In the genomic region with DNA sequence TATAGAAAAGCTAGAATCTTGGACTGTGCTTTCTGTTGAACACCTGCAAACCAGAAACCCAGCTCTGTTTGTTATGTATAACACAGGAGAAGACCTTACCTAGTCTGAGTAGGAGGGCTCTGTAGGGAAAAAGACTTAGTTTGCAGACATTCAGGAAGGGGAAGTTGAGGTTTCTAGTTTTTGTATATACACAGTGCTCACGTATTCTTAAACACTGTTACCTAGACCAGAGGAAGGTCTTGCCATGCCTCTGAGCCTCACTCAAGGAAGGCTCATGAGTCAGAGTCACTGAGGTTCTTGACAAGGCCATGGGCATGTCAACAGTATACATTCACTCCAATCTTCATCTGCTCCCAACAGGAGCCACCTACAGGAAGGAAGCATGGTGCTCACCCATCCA, we compare ENCODE assay signal across 28 mouse cellular contexts.
DNase-seq lines count a peak whose midpoint lies in the region; ATAC-seq lines count a peak whose summit lies in the region.
"Had no signal": no experiment of that assay in that cellular context is flagged by ENCODE, and none has a peak within 500 bp of the region (broad histone marks: within the 10 kb centered on the region; RNA-seq: fewer than 3 reads in every experiment).

No protein-coding gene starts in this region.

- peak overlapping the region; percentile 76 for H3K27ac ChIP-seq in liver, embryonic 11.5 days (ENCODE audit: low read depth, low read length)
- H3K27ac ChIP-seq in liver, embryonic 15.5 days (replicated peaks): 0 out of 2 replicates have a peak overlapping the region, but pooled peaks have one; percentile 8
- no peak overlapping the region for H3K27ac ChIP-seq in midbrain, embryonic 15.5 days
- H3K27ac ChIP-seq: heart, embryonic 10.5 days; hindbrain, embryonic 10.5 days; hindbrain, embryonic 15.5 days; lung, embryonic 15.5 days; midbrain, embryonic 13.5 days; neural tube, embryonic 15.5 days had no signal

- H3K36me3 ChIP-seq in liver, embryonic 11.5 days (ENCODE audit: control insufficient read depth, insufficient read depth, low read length): 0 out of 2 replicates have a peak, but pooled peaks cover 2% of the 10 kb centered on the region
- H3K36me3 ChIP-seq in liver, embryonic 15.5 days (replicated peaks): no peaks in the 10 kb centered on the region
- H3K36me3 ChIP-seq in midbrain, embryonic 15.5 days (replicated peaks): no peaks in the 10 kb centered on the region

- no peak for ATAC-seq in liver, embryonic 11.5 days (replicated peaks; ENCODE audit: low FRiP score)
- ATAC-seq in common myeloid progenitor, adult 5-6 weeks (replicated peaks; ENCODE audit: low read depth, poor library complexity, severe bottlenecking): peak; percentile 42
- ATAC-seq in liver, embryonic 15.5 days (ENCODE audit: insufficient read depth): no peak
- peak; percentile 77 for ATAC-seq in neutrophil, adult 5-6 weeks (ENCODE audit: extremely low read depth, insufficient number of reproducible peaks, low FRiP score, poor library complexity, severe bottlenecking)
- no peak for ATAC-seq in midbrain, embryonic 15.5 days (replicated peaks)
- ATAC-seq: forebrain, embryonic 16.5 days; inflammation-experienced regulatory T-cells, adult 6 months; midbrain, embryonic 13.5 days had no signal

- H3K4me1 ChIP-seq in liver, embryonic 11.5 days (replicated peaks; ENCODE audit: control insufficient read depth, insufficient read depth, low read length): peaks cover 14% of the 10 kb centered on the region
- peaks cover 15% of the 10 kb centered on the region for H3K4me1 ChIP-seq in liver, embryonic 15.5 days (replicated peaks)
- no peaks in the 10 kb centered on the region for H3K4me1 ChIP-seq in midbrain, embryonic 15.5 days
- H3K4me1 ChIP-seq: heart, embryonic 10.5 days; hindbrain, embryonic 10.5 days; hindbrain, embryonic 15.5 days; lung, embryonic 15.5 days; midbrain, embryonic 13.5 days; neural tube, embryonic 15.5 days had no signal

- no peak for DNase-seq in liver, embryonic 11.5 days (ENCODE audit: low spot score)
- DNase-seq in liver: no peak
- DNase-seq in thymus, postnatal 0 days (ENCODE audit: low spot score): no peak
- DNase-seq in kidney, adult 8-10 months: no peak
- DNase-seq: adrenal gland, postnatal 14 days; cerebellum, adult 11-12 months; cerebellum, postnatal 10 days; kidney, adult 18-20 months; kidney, postnatal 36 days; lung, postnatal 36 days; right cerebral cortex, postnatal 25 days; spleen, adult 18-20 months; thymus, postnatal 14 days had no signal

- no peaks in the 10 kb centered on the region for H3K27me3 ChIP-seq in liver, embryonic 11.5 days (replicated peaks; ENCODE audit: control insufficient read depth, insufficient read depth, low read length)
- H3K27me3 ChIP-seq in liver, embryonic 15.5 days: no peaks in the 10 kb centered on the region
- no peaks in the 10 kb centered on the region for H3K27me3 ChIP-seq in midbrain, embryonic 15.5 days (replicated peaks)
- H3K27me3 ChIP-seq: CH12.LX; heart, embryonic 15.5 days; hindbrain, embryonic 15.5 days; lung, embryonic 15.5 days; midbrain, embryonic 13.5 days; neural tube, embryonic 15.5 days had no signal

- no peaks in the 10 kb centered on the region for H3K9me3 ChIP-seq in liver, embryonic 11.5 days (ENCODE audit: control insufficient read depth, low read length)
- no peaks in the 10 kb centered on the region for H3K9me3 ChIP-seq in liver, embryonic 15.5 days (replicated peaks)
- H3K9me3 ChIP-seq in midbrain, embryonic 15.5 days: no peaks in the 10 kb centered on the region
- H3K9me3 ChIP-seq: heart, embryonic 10.5 days; heart, embryonic 15.5 days; hindbrain, embryonic 10.5 days; hindbrain, embryonic 15.5 days; lung, embryonic 15.5 days; midbrain, embryonic 13.5 days; neural tube, embryonic 15.5 days had no signal

- 67% methylated on average over 1 of the region's 1 CpGs for WGBS in liver, embryonic 11.5 days
- WGBS in liver, embryonic 15.5 days (ENCODE audit: insufficient replicate concordance): 41% methylated on average over 1 of the region's 1 CpGs
- WGBS in midbrain, embryonic 15.5 days: 85% methylated on average over 1 of the region's 1 CpGs

- no peak overlapping the region for H3K4me2 ChIP-seq in liver, embryonic 11.5 days
- H3K4me2 ChIP-seq in liver, embryonic 15.5 days: no peak overlapping the region
- H3K4me2 ChIP-seq in midbrain, embryonic 15.5 days: no peak overlapping the region
- H3K4me2 ChIP-seq: heart, embryonic 15.5 days; hindbrain, embryonic 15.5 days; lung, embryonic 15.5 days; midbrain, embryonic 13.5 days; neural tube, embryonic 15.5 days had no signal

- H3K9ac ChIP-seq in liver, embryonic 11.5 days (ENCODE audit: low read depth, low read length): no peak overlapping the region
- H3K9ac ChIP-seq in liver, embryonic 15.5 days: no peak overlapping the region
- H3K9ac ChIP-seq in midbrain, embryonic 15.5 days: no peak overlapping the region
- H3K9ac ChIP-seq: heart, embryonic 15.5 days; hindbrain, embryonic 15.5 days; lung, embryonic 15.5 days; midbrain, embryonic 13.5 days; neural tube, embryonic 15.5 days had no signal

- no peak overlapping the region for H3K4me3 ChIP-seq in liver, embryonic 11.5 days (ENCODE audit: low read depth, low read length)
- no peak overlapping the region for H3K4me3 ChIP-seq in liver, embryonic 15.5 days (replicated peaks)
- no peak overlapping the region for H3K4me3 ChIP-seq in midbrain, embryonic 15.5 days
- H3K4me3 ChIP-seq: erythroblast, embryonic 14.5 days; heart, embryonic 10.5 days; heart, embryonic 15.5 days; hindbrain, embryonic 10.5 days; hindbrain, embryonic 15.5 days; lung, embryonic 15.5 days; midbrain, embryonic 13.5 days; neural tube, embryonic 15.5 days had no signal

Comparison
In these comparisons a context has a peak if more than half of its experiments do, and no peak if none do; other contexts are left out.
1. ATAC-seq: peak in common myeloid progenitor, adult 5-6 weeks (single experiment) and neutrophil, adult 5-6 weeks (single experiment); none in liver, embryonic 11.5 days (single experiment), liver, embryonic 15.5 days (single experiment) and midbrain, embryonic 15.5 days (single experiment).